Mouse (Mus musculus) brain, embryonic 14.5 days (tissue): ENCODE data around the gene Gmpr2.

ENCODE experiments used
- CTCF ChIP-seq: fragments of 200-500 bp; IDR thresholded peaks from 2 replicates; pipeline ENCODE4 v1.5.1; 2012; ENCODE audit warnings: inconsistent platforms, mild to moderate bottlenecking, moderate library complexity, borderline replicate concordance; ENCODE audit not compliant: insufficient read depth, insufficient read length; ENCODE audit errors: extremely low read depth
- POLR2A ChIP-seq: fragments of 200-500 bp; IDR thresholded peaks from 2 replicates; pipeline ENCODE4 v1.6.1; 2012; ENCODE audit warnings: mild to moderate bottlenecking, inconsistent platforms, borderline replicate concordance; ENCODE audit not compliant: poor library complexity, insufficient read depth, insufficient read length, severe bottlenecking; ENCODE audit errors: extremely low read depth

GRCm38 (mm10) chr14:55716271-55716670 lies 44.5 kb downstream of the Gmpr2 start:
- no peak for TF ChIP-seq POLR2A
- no peak for TF ChIP-seq CTCF
